Comparison of ENCODE assay signal across 9 mouse cellular contexts in genomic region chr1:138835355-138835900, GRCm38 (mm10). TPM values are rescaled to one million over a fixed set of nuclear protein-coding genes. Genes with fewer than 3 reads are reported as not detected.
DNase-seq lines count a peak whose midpoint lies in the region; ATAC-seq lines count a peak whose summit lies in the region.
"Had no signal": no experiment of that assay in that cellular context is flagged by ENCODE, and none has a peak within 500 bp of the region (broad histone marks: within the 10 kb centered on the region; RNA-seq: fewer than 3 reads in every experiment).

No protein-coding gene starts in this region.

- peaks cover 6% of the 10 kb centered on the region; the same call in 1 of the 2 replicates for H3K4me1 ChIP-seq in embryonic facial prominence, embryonic 14.5 days (ENCODE audit: control insufficient read depth, insufficient read depth, low read length)
- H3K4me1 ChIP-seq in kidney, embryonic 14.5 days (ENCODE audit: control insufficient read depth, insufficient read depth, low read length): no peaks in the 10 kb centered on the region

- DNase-seq in kidney, postnatal 14 days: peak; percentile 44
- DNase-seq in kidney, postnatal 4 days: no peak
- DNase-seq in Muller cell, postnatal 12 days (ENCODE audit: inconsistent ontology term): peak; percentile 45
- DNase-seq in embryonic facial prominence, embryonic 14.5 days (ENCODE audit: low spot score): peak; percentile 82
- no peak for DNase-seq in layer of hippocampus, adult 9-11 months

- ATAC-seq in embryonic facial prominence, embryonic 14.5 days (ENCODE audit: low read depth): no peak
- peak; percentile 52 for ATAC-seq in megakaryocyte progenitor cell, adult 5-6 weeks (replicated peaks; ENCODE audit: poor library complexity)
- no peak for ATAC-seq in monocyte, adult 5-6 weeks (replicated peaks; ENCODE audit: insufficient number of reproducible peaks, low FRiP score, low TSS enrichment, poor library complexity, severe bottlenecking)
- ATAC-seq in kidney, embryonic 14.5 days (ENCODE audit: low FRiP score, low TSS enrichment): no peak

- H3K27ac ChIP-seq in embryonic facial prominence, embryonic 14.5 days (replicated peaks; ENCODE audit: low read depth, low read length): no peak overlapping the region
- H3K27ac ChIP-seq in kidney, embryonic 14.5 days (ENCODE audit: low read depth, low read length): no peak overlapping the region

- no peaks in the 10 kb centered on the region for H3K9me3 ChIP-seq in embryonic facial prominence, embryonic 14.5 days (ENCODE audit: control insufficient read depth, low read length)
- H3K9me3 ChIP-seq in kidney, embryonic 14.5 days (ENCODE audit: control insufficient read depth, low read length): no peaks in the 10 kb centered on the region

- H3K4me2 ChIP-seq in embryonic facial prominence, embryonic 14.5 days (ENCODE audit: low read depth, low read length): no peak overlapping the region
- H3K4me2 ChIP-seq in kidney, embryonic 14.5 days (replicated peaks; ENCODE audit: low read depth, low read length): no peak overlapping the region

- H3K27me3 ChIP-seq in embryonic facial prominence, embryonic 14.5 days (replicated peaks; ENCODE audit: control insufficient read depth, insufficient read depth, low read length): peaks cover 94% of the 10 kb centered on the region
- H3K27me3 ChIP-seq in kidney, embryonic 14.5 days (ENCODE audit: control insufficient read depth, insufficient read depth, low read length): peaks cover 81% of the 10 kb centered on the region

- H3K9ac ChIP-seq in embryonic facial prominence, embryonic 14.5 days (ENCODE audit: low read depth, low read length): no peak overlapping the region
- H3K9ac ChIP-seq in kidney, embryonic 14.5 days (ENCODE audit: low read depth, low read length): no peak overlapping the region

- no peak overlapping the region for H3K4me3 ChIP-seq in embryonic facial prominence, embryonic 14.5 days (ENCODE audit: low read depth, low read length)
- H3K4me3 ChIP-seq in kidney, embryonic 14.5 days (ENCODE audit: low read length): no peak overlapping the region

- no peaks in the 10 kb centered on the region for H3K36me3 ChIP-seq in embryonic facial prominence, embryonic 14.5 days (ENCODE audit: control insufficient read depth, insufficient read depth, low read length)
- no peaks in the 10 kb centered on the region for H3K36me3 ChIP-seq in kidney, embryonic 14.5 days (ENCODE audit: control insufficient read depth, insufficient read depth, low read length)

- WGBS in embryonic facial prominence, embryonic 14.5 days: 5% methylated on average over 3 of the region's 3 CpGs
- WGBS in kidney, embryonic 14.5 days: 3% methylated on average over 3 of the region's 3 CpGs

RNA-seq across cellular contexts. Expression of gene Lhx9, which starts 12.9 kb away (rescaled TPM):
- polyA plus RNA-seq in embryonic facial prominence, embryonic 14.5 days (2014; fragmentation: Nextera tagmentation; extraction: Ambion mirVana): 0.26 and 0.28 TPM in 2 replicates
- total RNA-seq in megakaryocyte progenitor cell, adult 5-6 weeks (2015): not detected in 2 replicates
- not detected in 2 replicates for total RNA-seq in megakaryocyte progenitor cell, adult 5-6 weeks (2017)
- not detected in 3 replicates for total RNA-seq in monocyte, adult 5-6 weeks (2017)
- polyA plus RNA-seq in kidney, embryonic 14.5 days (2014; fragmentation: Nextera tagmentation; extraction: Ambion mirVana): 0.07 TPM in 1 of 2 replicates, not detected in the other
- polyA plus RNA-seq: large intestine, adult 2 months had no signal

RNA-seq across cellular contexts. Expression of gene 2310009B15Rik, which starts 21.2 kb away (rescaled TPM):
- 34.7 and 36.6 TPM in 2 replicates for polyA plus RNA-seq in embryonic facial prominence, embryonic 14.5 days (2014; fragmentation: Nextera tagmentation; extraction: Ambion mirVana)
- total RNA-seq in megakaryocyte progenitor cell, adult 5-6 weeks (2015): 21.2 and 25.5 TPM in 2 replicates
- 17.0 and 18.9 TPM in 2 replicates for total RNA-seq in megakaryocyte progenitor cell, adult 5-6 weeks (2017)
- 6.2 to 18.6 TPM (median 12.2 TPM) in 3 replicates for total RNA-seq in monocyte, adult 5-6 weeks (2017)
- 47.8 and 58.4 TPM in 2 replicates for polyA plus RNA-seq in kidney, embryonic 14.5 days (2014; fragmentation: Nextera tagmentation; extraction: Ambion mirVana)

Comparison
In these comparisons a context has a peak if more than half of its experiments do, and no peak if none do; other contexts are left out.
1. DNase-seq: peak in kidney, postnatal 14 days (single experiment), Muller cell, postnatal 12 days (single experiment) and embryonic facial prominence, embryonic 14.5 days (single experiment); none in kidney, postnatal 4 days (0 of 2) and layer of hippocampus, adult 9-11 months (single experiment).